Mouse (Mus musculus) adrenal gland (tissue): Measurements from ENCODE around the gene Gucy2d.

ENCODE experiments used
- intact Hi-C: fragments of 180-260 bp; cut with DNase I; formaldehyde crosslinking; loops from one replicate; pipeline ENCODE4 v1.15.1; 2025

Gucy2d gene

GRCm38 (mm10) chr7:98446873-98447272 lies 6.7 kb downstream of the Gucy2d start:
- intact Hi-C loops: loop anchor here (5.0 kb wide), 1 partner anchor 100 kb away; no protein-coding TSS in a partner anchor

- intact Hi-C loops: loop anchor here (5.0 kb wide), 1 partner anchor 100 kb away; no protein-coding TSS in a partner anchor
Observed at GRCm38 (mm10) chr7:98447585-98448308, 7.5 kb downstream of the Gucy2d start.

GRCm38 (mm10) chr7:98448309-98448630 lies 8.1 kb downstream of the Gucy2d start:
- intact Hi-C loops: loop anchor here (5.0 kb wide), 1 partner anchor 101 kb away; no protein-coding TSS in a partner anchor

- intact Hi-C loops: loop anchor here (5.0 kb wide), 1 partner anchor 102 kb away; no protein-coding TSS in a partner anchor
Observed at GRCm38 (mm10) chr7:98449696-98450095, 9.5 kb downstream of the Gucy2d start.

- intact Hi-C loops: no loop called here
Observed at GRCm38 (mm10) chr7:98454397-98455120, 14.3 kb downstream of the Gucy2d start.

- intact Hi-C loops: no loop called here
Observed at GRCm38 (mm10) chr7:98460319-98460718, 20.1 kb downstream of the Gucy2d start.

- intact Hi-C loops: no loop called here
Observed at GRCm38 (mm10) chr7:98469089-98469488, 28.9 kb downstream of the Gucy2d start.

- intact Hi-C loops: no loop called here
Observed at GRCm38 (mm10) chr7:98472529-98472928, 32.3 kb downstream of the Gucy2d start.

GRCm38 (mm10) chr7:98474558-98474957 lies 34.3 kb downstream of the Gucy2d start:
- intact Hi-C loops: no loop called here

- intact Hi-C loops: no loop called here
Observed at GRCm38 (mm10) chr7:98477153-98477552, 36.9 kb downstream of the Gucy2d start.

GRCm38 (mm10) chr7:98480481-98480880 lies 40.3 kb downstream of the Gucy2d start:
- intact Hi-C loops: loop anchor here (2.0 to 5.0 kb wide), 3 partner anchors 108 to 217 kb away; no protein-coding TSS in a partner anchor

GRCm38 (mm10) chr7:98481066-98481734 lies 41.0 kb downstream of the Gucy2d start:
- intact Hi-C loops: loop anchor here (2.0 to 5.0 kb wide), 3 partner anchors 108 to 216 kb away; no protein-coding TSS in a partner anchor

GRCm38 (mm10) chr7:98481861-98482260 lies 41.6 kb downstream of the Gucy2d start:
- intact Hi-C loops: loop anchor here (2.0 to 5.0 kb wide), 3 partner anchors 107 to 215 kb away; no protein-coding TSS in a partner anchor

GRCm38 (mm10) chr7:98482551-98483267 lies 42.5 kb downstream of the Gucy2d start:
- intact Hi-C loops: loop anchor here (5.0 kb wide), 1 partner anchor 215 kb away; no protein-coding TSS in a partner anchor

- intact Hi-C loops: loop anchor here (5.0 kb wide), 1 partner anchor 214 kb away; no protein-coding TSS in a partner anchor
Observed at GRCm38 (mm10) chr7:98483268-98483607, 43.0 kb downstream of the Gucy2d start.

- intact Hi-C loops: loop anchor here (5.0 kb wide), 1 partner anchor 212 kb away; no protein-coding TSS in a partner anchor
Observed at GRCm38 (mm10) chr7:98484878-98485277, 44.7 kb downstream of the Gucy2d start.

- intact Hi-C loops: no loop called here
Observed at GRCm38 (mm10) chr7:98485508-98485907, 45.3 kb downstream of the Gucy2d start.

GRCm38 (mm10) chr7:98486471-98486917 lies 46.3 kb downstream of the Gucy2d start:
- intact Hi-C loops: no loop called here

- intact Hi-C loops: no loop called here
Observed at GRCm38 (mm10) chr7:98487202-98487980, 47.2 kb downstream of the Gucy2d start.
